Mouse (Mus musculus): ENCODE results near the gene Csf1. TPM values are rescaled to one million over a fixed set of nuclear protein-coding genes. Genes with fewer than 3 reads are reported as not detected.

The Csf1 gene
- polyA plus RNA-seq, 1 experiment from 2014 or later = 8.0 TPM

Other genes starting within 250 kb of the Csf1 start
- gene Slc6a17, start 242.5 kb downstream of the Csf1 start, polyA plus RNA-seq (2015; fragmentation: Nextera tagmentation; extraction: Ambion mirVana) = 19.1 and 20.4 TPM in 2 replicates
- gene Ubl4b, start 205.4 kb downstream of the Csf1 start, polyA plus RNA-seq (2015; fragmentation: Nextera tagmentation; extraction: Ambion mirVana) = not detected in 2 replicates
- gene Alx3, start 165.4 kb downstream of the Csf1 start, polyA plus RNA-seq (2015; fragmentation: Nextera tagmentation; extraction: Ambion mirVana) = 0.29 and 0.40 TPM in 2 replicates
- not detected in 2 replicates for gene Gm10961, start 129.1 kb downstream of the Csf1 start, polyA plus RNA-seq (2015; fragmentation: Nextera tagmentation; extraction: Ambion mirVana)
- 131 and 139 TPM in 2 replicates for gene Strip1, start 128.8 kb downstream of the Csf1 start, polyA plus RNA-seq (2015; fragmentation: Nextera tagmentation; extraction: Ambion mirVana)
- gene Ahcyl1, start 63.9 kb downstream of the Csf1 start, polyA plus RNA-seq (2015; fragmentation: Nextera tagmentation; extraction: Ambion mirVana) = 116 and 117 TPM in 2 replicates
- gene Eps8l3, start 116.8 kb upstream of the Csf1 start, polyA plus RNA-seq (2015; fragmentation: Nextera tagmentation; extraction: Ambion mirVana) = not detected in 2 replicates
- 270 and 292 TPM in 2 replicates for gene Gstm5, start 135.4 kb upstream of the Csf1 start, polyA plus RNA-seq (2015; fragmentation: Nextera tagmentation; extraction: Ambion mirVana)
- gene Gstm7, start 171.3 kb upstream of the Csf1 start, polyA plus RNA-seq (2015; fragmentation: Nextera tagmentation; extraction: Ambion mirVana) = 41.8 and 43.2 TPM in 2 replicates
- gene Gstm6, start 183.3 kb upstream of the Csf1 start, polyA plus RNA-seq (2015; fragmentation: Nextera tagmentation; extraction: Ambion mirVana) = 10.5 and 10.6 TPM in 2 replicates
- not detected in 2 replicates for gene Gstm3, start 208.8 kb upstream of the Csf1 start, polyA plus RNA-seq (2015; fragmentation: Nextera tagmentation; extraction: Ambion mirVana)
- 11.1 and 11.8 TPM in 2 replicates for gene Gstm2, start 226.0 kb upstream of the Csf1 start, polyA plus RNA-seq (2015; fragmentation: Nextera tagmentation; extraction: Ambion mirVana)